Mouse (Mus musculus): ENCODE measurements around the gene Glis3.

GRCm38 (mm10) chr19:28648881-28649280 is 31.0 kb downstream of the Glis3 start:
- TF ChIP-seq CTCF (IDR thresholded peaks at IDR 0.05; ENCODE audit: borderline replicate concordance, insufficient read depth, low read length) (no peak), POLR2A (IDR thresholded peaks at IDR 0.05; ENCODE audit: low read depth, low read length) (no peak)
